Mouse (Mus musculus) B cell, adult 67 days (primary cell): ENCODE data around the gene Ngf. TPM values are rescaled to one million over a fixed set of nuclear protein-coding genes. Genes with fewer than 3 reads are reported as not detected.

Experiments used
- total RNA-seq, 2 experiments: library from RNA; stranded (reverse); gene quantifications; 4 replicates each; pipeline ENCODE4 v1.2.4; 2023

Gene Ngf
- total RNA-seq, result not detected

DNA sequence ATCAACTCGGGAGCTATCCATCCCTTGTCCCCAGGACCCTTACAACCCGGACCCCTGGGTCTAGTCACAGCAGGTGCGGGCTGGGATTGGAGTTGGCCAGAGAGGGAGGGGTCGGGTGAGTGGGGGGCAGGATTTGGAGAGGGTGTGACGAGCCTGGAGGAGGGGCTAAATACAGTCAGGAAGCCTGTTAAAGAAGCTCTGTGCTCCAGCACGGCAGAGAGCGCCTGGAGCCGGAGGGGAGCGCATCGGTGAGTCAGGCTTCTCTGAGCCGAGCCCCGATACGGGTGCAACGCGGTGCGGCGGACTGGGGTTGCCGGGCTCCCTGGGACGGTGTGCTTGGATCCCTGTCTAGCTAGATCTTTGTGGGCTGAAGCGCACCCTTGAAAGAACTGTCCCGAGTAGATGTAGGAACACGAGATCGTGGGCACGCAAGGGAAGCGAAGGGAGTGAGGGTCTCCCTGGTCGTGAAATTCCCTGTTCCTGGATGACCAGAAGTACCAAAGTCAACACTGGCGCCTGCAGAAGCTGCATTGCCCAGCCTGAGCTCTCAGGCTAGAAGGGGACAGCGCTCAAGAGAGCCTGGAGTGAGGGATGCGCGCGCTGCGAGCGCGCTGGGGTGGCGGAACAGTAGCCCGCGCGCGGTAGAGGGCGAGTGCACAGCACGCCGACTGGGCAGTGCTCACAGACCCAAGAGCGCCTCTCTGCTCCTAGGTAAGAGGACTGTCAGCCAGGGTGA is at the start of gene Ngf:
Gene Ngf, plus strand, starts transcription at position 207 of the 736 bp plus-strand sequence.

